Mouse (Mus musculus): Measurements from ENCODE around the gene 4930447C04Rik.
A peak's percentile ranks its signal among the peaks of the same experiment; 100 is the strongest.

Gene 4930447C04Rik

GRCm38 (mm10) chr12:72940071-72940821 is at the start of gene 4930447C04Rik:
4930447C04Rik (minus strand) TSS chr12:72940774.
- DNase-seq (ENCODE audit: low read depth, low spot score): no peak

- no peak for DNase-seq (ENCODE audit: low read depth, low spot score)
Observed at GRCm38 (mm10) chr12:72983071-72983857, 42.7 kb upstream of the 4930447C04Rik start.

GRCm38 (mm10) chr12:72982616-72983015 is 42.0 kb upstream of the 4930447C04Rik start:
- no peak for DNase-seq (ENCODE audit: low read depth, low spot score)

GRCm38 (mm10) chr12:72979236-72979635 is 38.7 kb upstream of the 4930447C04Rik start:
- DNase-seq (ENCODE audit: low read depth, low spot score): no peak

- no peak for DNase-seq (ENCODE audit: low read depth, low spot score)
Observed at GRCm38 (mm10) chr12:72977851-72978250, 37.3 kb upstream of the 4930447C04Rik start.

GRCm38 (mm10) chr12:72976718-72977117 is 36.1 kb upstream of the 4930447C04Rik start:
- peak; percentile 71 for DNase-seq (ENCODE audit: low read depth, low spot score)

GRCm38 (mm10) chr12:72976172-72976571 is 35.6 kb upstream of the 4930447C04Rik start:
- DNase-seq (ENCODE audit: low read depth, low spot score): no peak

- DNase-seq (ENCODE audit: low read depth, low spot score): peak; percentile 23
Observed at GRCm38 (mm10) chr12:72973161-72973560, 32.6 kb upstream of the 4930447C04Rik start.

GRCm38 (mm10) chr12:72970620-72971019 is 30.0 kb upstream of the 4930447C04Rik start:
- no peak for DNase-seq (ENCODE audit: low read depth, low spot score)

- DNase-seq (ENCODE audit: low read depth, low spot score): no peak
Observed at GRCm38 (mm10) chr12:72967541-72967940, 27.0 kb upstream of the 4930447C04Rik start.

- no peak for DNase-seq (ENCODE audit: low read depth, low spot score)
Observed at GRCm38 (mm10) chr12:72962761-72963160, 22.2 kb upstream of the 4930447C04Rik start.

- DNase-seq (ENCODE audit: low read depth, low spot score): no peak
Observed at GRCm38 (mm10) chr12:72958446-72958845, 17.9 kb upstream of the 4930447C04Rik start.

GRCm38 (mm10) chr12:72957829-72958424 is 17.4 kb upstream of the 4930447C04Rik start:
- DNase-seq (ENCODE audit: low read depth, low spot score): no peak

GRCm38 (mm10) chr12:72954906-72955305 is 14.3 kb upstream of the 4930447C04Rik start:
- no peak for DNase-seq (ENCODE audit: low read depth, low spot score)

GRCm38 (mm10) chr12:72953858-72954257 is 13.3 kb upstream of the 4930447C04Rik start:
- DNase-seq (ENCODE audit: low read depth, low spot score): no peak

- no peak for DNase-seq (ENCODE audit: low read depth, low spot score)
Observed at GRCm38 (mm10) chr12:72953089-72953488, 12.5 kb upstream of the 4930447C04Rik start.

GRCm38 (mm10) chr12:72947335-72947734 is 6.8 kb upstream of the 4930447C04Rik start:
- no peak for DNase-seq (ENCODE audit: low read depth, low spot score)

GRCm38 (mm10) chr12:72946805-72947204 is 6.2 kb upstream of the 4930447C04Rik start:
- no peak for DNase-seq (ENCODE audit: low read depth, low spot score)

GRCm38 (mm10) chr12:72946064-72946395 is 5.5 kb upstream of the 4930447C04Rik start:
- DNase-seq (ENCODE audit: low read depth, low spot score): no peak

GRCm38 (mm10) chr12:72945301-72946063 is 4.9 kb upstream of the 4930447C04Rik start:
- DNase-seq (ENCODE audit: low read depth, low spot score): no peak

- DNase-seq (ENCODE audit: low read depth, low spot score): no peak
Observed at GRCm38 (mm10) chr12:72944411-72945225, 4.0 kb upstream of the 4930447C04Rik start.

Data from embryo, embryonic 11.5 days (tissue).